Mouse (Mus musculus) forebrain, postnatal 0 days (tissue): ENCODE measurements around the gene Smg7. TPM values are rescaled to one million over a fixed set of nuclear protein-coding genes. Genes with fewer than 3 reads are reported as not detected.

Experiments used
- ATAC-seq: fragments of 200-750 bp; cut with Nextera tagmentation; 2 replicates; pipeline ENCODE4 v1.8.0; 2017; ENCODE audit warnings: mild to moderate bottlenecking, moderate library complexity
- DNase-seq: peaks from one replicate; pipeline ENCODE4 v3.0.0-alpha.2; 2015
- H3K27ac ChIP-seq: fragments of 300-500 bp; sonication (generic); 2 replicates; pipeline ENCODE4 v1.5.1; 2014; ENCODE audit warnings: low read depth, mild to moderate bottlenecking, antibody characterized with exemption, low read length, moderate library complexity, mixed read lengths
- H3K27me3 ChIP-seq: fragments of 300-500 bp; sonication (generic); 2 replicates; pipeline ENCODE4 v1.6.1; 2014; ENCODE audit warnings: mild to moderate bottlenecking, low read length, mixed read lengths; ENCODE audit not compliant: insufficient read depth
- H3K36me3 ChIP-seq: fragments of 300-500 bp; sonication (generic); 2 replicates; pipeline ENCODE4 v1.6.1; 2014; ENCODE audit warnings: mild to moderate bottlenecking, moderate library complexity; ENCODE audit not compliant: insufficient read depth
- H3K4me1 ChIP-seq: fragments of 300-500 bp; sonication (generic); 2 replicates; pipeline ENCODE4 v1.6.1; 2014; ENCODE audit warnings: antibody characterized with exemption; ENCODE audit not compliant: insufficient read depth
- H3K4me2 ChIP-seq: fragments of 300-500 bp; sonication (generic); 2 replicates; pipeline ENCODE4 v1.6.1; 2014; ENCODE audit warnings: low read depth, mild to moderate bottlenecking, moderate library complexity
- H3K4me3 ChIP-seq: fragments of 300-500 bp; sonication (generic); 2 replicates; pipeline ENCODE4 v1.5.1; 2014; ENCODE audit warnings: low read depth, low read length, mixed read lengths
- H3K9ac ChIP-seq: fragments of 300-500 bp; sonication (generic); 2 replicates; pipeline ENCODE4 v1.6.1; 2014; ENCODE audit warnings: mild to moderate bottlenecking
- H3K9me3 ChIP-seq: fragments of 300-500 bp; sonication (generic); 2 replicates; pipeline ENCODE4 v1.6.1; 2016; ENCODE audit warnings: low read length
- CTCF ChIP-seq: sonication (generic); IDR thresholded peaks from 2 replicates; pipeline ENCODE4 v1.5.1; 2016; ENCODE audit warnings: antibody characterized with exemption, control low read depth, low read depth
- WGBS: fragments of 180-500 bp; shearing (Covaris S2); extraction: QIAGEN DNeasy Blood & Tissue Kit; methylation state at CpG from one replicate; pipeline ENCODE4 v1.1.7; 2014; 5-methylcytosine and 5-hydroxymethylcytosine counted together
- polyA plus RNA-seq: library from polyadenylated mRNA; unstranded; fragments of >200 nt; fragmentation: Nextera tagmentation; extraction: Ambion mirVana; gene quantifications from 2 replicates; pipeline ENCODE4 v1.2.1, GENCODE M21; 2015
- total RNA-seq: library from RNA; depleted of rRNA; stranded (reverse); fragments of >200 nt; gene quantifications from 2 replicates; pipeline ENCODE4 v1.2.3, GENCODE M21; 2014

The Smg7 gene
- total and polyA plus RNA-seq, 2 experiments from 2014 or later: 26.1 to 67.7 TPM

GRCm38 (mm10) chr1:152830054-152830453 is 72.4 kb downstream of the Smg7 start:
- ATAC-seq (no peak), DNase-seq (no peak)
- Histone ChIP-seq H3K4me2 (no peak overlapping the region), H3K4me1 (0 out of 2 replicates have a peak, but pooled peaks cover 3% of the 10 kb centered on the region), H3K9ac (no peak overlapping the region), H3K4me3 (no peak overlapping the region), H3K9me3 (no peaks in the 10 kb centered on the region), H3K27me3 (no peaks in the 10 kb centered on the region), H3K27ac (no peak overlapping the region), H3K36me3 (no peaks in the 10 kb centered on the region)
- WGBS: 95% methylated on average over 9 of the region's 9 CpGs
- no peak for TF ChIP-seq CTCF

- Histone ChIP-seq H3K27me3 (no peaks in the 10 kb centered on the region), H3K4me3 (no peak overlapping the region), H3K4me1 (0 out of 2 replicates have a peak, but pooled peaks cover 3% of the 10 kb centered on the region), H3K9ac (no peak overlapping the region), H3K4me2 (no peak overlapping the region), H3K27ac (no peak overlapping the region), H3K36me3 (no peaks in the 10 kb centered on the region), H3K9me3 (no peaks in the 10 kb centered on the region)
- DNase-seq (no peak), ATAC-seq (no peak)
- TF ChIP-seq CTCF: no peak
- 84% methylated on average over 10 of the region's 10 CpGs for WGBS
These were observed 73.7 kb downstream of the Smg7 start for GRCm38 (mm10) chr1:152828637-152829355.

- no peak overlapping the region for H3K9ac ChIP-seq
- H3K4me3 ChIP-seq: no peak overlapping the region
- no peaks in the 10 kb centered on the region for H3K9me3 ChIP-seq
- DNase-seq (no peak), ATAC-seq (no peak)
- WGBS: 70% methylated on average over 5 of the region's 5 CpGs
- no peak overlapping the region for H3K27ac ChIP-seq
- no peaks in the 10 kb centered on the region for H3K36me3 ChIP-seq
- 0 out of 2 replicates have a peak, but pooled peaks cover 3% of the 10 kb centered on the region for H3K4me1 ChIP-seq
- TF ChIP-seq CTCF: no peak
- H3K27me3 ChIP-seq: no peaks in the 10 kb centered on the region
- H3K4me2 ChIP-seq: no peak overlapping the region
These were observed 74.3 kb downstream of the Smg7 start for GRCm38 (mm10) chr1:152828168-152828567.

- WGBS: 91% methylated on average over 5 of the region's 5 CpGs
- Histone ChIP-seq H3K4me3 (no peak overlapping the region), H3K9me3 (no peaks in the 10 kb centered on the region), H3K27ac (no peak overlapping the region), H3K36me3 (no peaks in the 10 kb centered on the region), H3K27me3 (no peaks in the 10 kb centered on the region), H3K4me1 (0 out of 2 replicates have a peak, but pooled peaks cover 3% of the 10 kb centered on the region), H3K4me2 (no peak overlapping the region), H3K9ac (no peak overlapping the region)
- no peak for ATAC-seq
- no peak for TF ChIP-seq CTCF
- no peak for DNase-seq
These were observed 76.0 kb downstream of the Smg7 start for GRCm38 (mm10) chr1:152826446-152826845.

- no peaks in the 10 kb centered on the region for H3K9me3 ChIP-seq
- TF ChIP-seq CTCF: no peak
- ATAC-seq (no peak), DNase-seq (no peak)
- no peaks in the 10 kb centered on the region for H3K4me1 ChIP-seq
- H3K27ac ChIP-seq: no peak overlapping the region
- no peak overlapping the region for H3K4me3 ChIP-seq
- H3K4me2 ChIP-seq: no peak overlapping the region
- WGBS: 79% methylated on average over 9 of the region's 9 CpGs
- no peaks in the 10 kb centered on the region for H3K36me3 ChIP-seq
- no peaks in the 10 kb centered on the region for H3K27me3 ChIP-seq
- no peak overlapping the region for H3K9ac ChIP-seq
These were observed 78.2 kb downstream of the Smg7 start for GRCm38 (mm10) chr1:152824206-152824605.

GRCm38 (mm10) chr1:152821746-152822145 is 80.7 kb downstream of the Smg7 start:
- 91% methylated on average over 4 of the region's 4 CpGs for WGBS
- no peaks in the 10 kb centered on the region for H3K27me3 ChIP-seq
- ATAC-seq: no peak

GRCm38 (mm10) chr1:152820911-152821695 is 81.3 kb downstream of the Smg7 start:
- 75% methylated on average over 7 of the region's 7 CpGs for WGBS
- H3K36me3 ChIP-seq: no peaks in the 10 kb centered on the region
- no peaks in the 10 kb centered on the region for H3K9me3 ChIP-seq
- no peak overlapping the region for H3K9ac ChIP-seq
- no peak overlapping the region for H3K4me3 ChIP-seq
- peaks cover 10% of the 10 kb centered on the region for H3K4me1 ChIP-seq
- ATAC-seq (no peak), DNase-seq (no peak)
- TF ChIP-seq CTCF: no peak
- no peak overlapping the region for H3K27ac ChIP-seq
- no peak overlapping the region for H3K4me2 ChIP-seq
- H3K27me3 ChIP-seq: no peaks in the 10 kb centered on the region

More at GRCm38 (mm10) chr1:152821746-152822145, 80.7 kb downstream of the Smg7 start:
- no peak for DNase-seq
- H3K4me3 ChIP-seq: no peak overlapping the region
- no peak overlapping the region for H3K27ac ChIP-seq
- H3K9ac ChIP-seq: no peak overlapping the region
- H3K4me1 ChIP-seq: peaks cover 9% of the 10 kb centered on the region
- no peak overlapping the region for H3K4me2 ChIP-seq
- H3K9me3 ChIP-seq: no peaks in the 10 kb centered on the region
- TF ChIP-seq CTCF: no peak
- no peaks in the 10 kb centered on the region for H3K36me3 ChIP-seq
